Mouse (Mus musculus) adrenal gland, adult 2 months (tissue): ENCODE measurements around the gene P2rx3. TPM values are rescaled to one million over a fixed set of nuclear protein-coding genes. Genes with fewer than 3 reads are reported as not detected.

Source experiments
- DNase-seq: peaks from one replicate; pipeline ENCODE4 v3.0.0; 2021
- polyA plus RNA-seq: library from polyadenylated mRNA; depleted of rRNA; stranded (reverse); fragments of >200 nt; gene quantifications from 2 replicates; pipeline ENCODE4 v1.2.3, GENCODE M21; 2012; rRNA removed
- total RNA-seq, 2 experiments: library from RNA; stranded (reverse); gene quantifications; 2 replicates each; pipeline ENCODE4 v1.2.3; 2021

The P2rx3 gene
- total and polyA plus RNA-seq, 3 experiments = 0.54 to 1.4 (median 1.1) TPM

- DNase-seq = no peak
These were observed 57.1 kb downstream of the P2rx3 start, which contains the start of gene Prg2 for GRCm38 (mm10) chr2:84980188-84980587. TSS of gene Prg2 (plus strand) at chr2:84980461.

GRCm38 (mm10) chr2:84975580-84975979 is 61.7 kb downstream of the P2rx3 start:
- no peak for DNase-seq

GRCm38 (mm10) chr2:84967318-84967991 is 69.8 kb downstream of the P2rx3 start:
- no peak for DNase-seq

GRCm38 (mm10) chr2:84964111-84964801 is 73.0 kb downstream of the P2rx3 start:
- no peak for DNase-seq

GRCm38 (mm10) chr2:84962906-84963507 is 74.3 kb downstream of the P2rx3 start:
- DNase-seq = no peak

GRCm38 (mm10) chr2:84961901-84962300 is 75.4 kb downstream of the P2rx3 start:
- no peak for DNase-seq

- peak; percentile 87 for DNase-seq
These were observed 76.0 kb downstream of the P2rx3 start for GRCm38 (mm10) chr2:84961300-84961699.

- DNase-seq = no peak
These were observed 78.5 kb downstream of the P2rx3 start for GRCm38 (mm10) chr2:84958588-84959264.

GRCm38 (mm10) chr2:84956274-84956673 is 81.0 kb downstream of the P2rx3 start:
- peak; percentile 70 for DNase-seq

GRCm38 (mm10) chr2:84955435-84955834 is 81.8 kb downstream of the P2rx3 start:
- no peak for DNase-seq

GRCm38 (mm10) chr2:84952693-84953092 is 84.6 kb downstream of the P2rx3 start:
- DNase-seq = no peak

GRCm38 (mm10) chr2:84952251-84952650 is 85.0 kb downstream of the P2rx3 start:
- DNase-seq = no peak

- DNase-seq = no peak
These were observed 86.2 kb downstream of the P2rx3 start for GRCm38 (mm10) chr2:84951027-84951426.

- no peak for DNase-seq
These were observed 88.5 kb downstream of the P2rx3 start for GRCm38 (mm10) chr2:84948721-84949120.

Other genes starting within 250 kb of the P2rx3 start
- gene Ube2l6, start 238.6 kb downstream of the P2rx3 start, total RNA-seq = 10 to 100 TPM; 15.7 to 18.8 TPM
- 13.8 and 15.1 TPM in 2 replicates for gene Ube2l6, start 238.6 kb downstream of the P2rx3 start, polyA plus RNA-seq
- gene Smtnl1, start 214.8 kb downstream of the P2rx3 start, total RNA-seq = not detected
- not detected in 2 replicates for gene Smtnl1, start 214.8 kb downstream of the P2rx3 start, polyA plus RNA-seq
- 10 to 100 TPM; 38.5 to 59.6 TPM for gene Timm10, start 210.5 kb downstream of the P2rx3 start, total RNA-seq
- 17.0 and 19.2 TPM in 2 replicates for gene Timm10, start 210.5 kb downstream of the P2rx3 start, polyA plus RNA-seq
- gene Slc43a1, start 198.6 kb downstream of the P2rx3 start, total RNA-seq = 10 to 100 TPM in 1 of 2 experiments, 1 to 10 TPM in 1; 4.4 to 12.7 TPM
- gene Slc43a1, start 198.6 kb downstream of the P2rx3 start, polyA plus RNA-seq = 10.1 and 14.3 TPM in 2 replicates
- gene Rtn4rl2, start 150.8 kb downstream of the P2rx3 start, total RNA-seq = 1 to 10 TPM; 1.1 to 1.5 TPM
- 11.5 and 17.5 TPM in 2 replicates for gene Rtn4rl2, start 150.8 kb downstream of the P2rx3 start, polyA plus RNA-seq
- gene Slc43a3, start 100.9 kb downstream of the P2rx3 start, total RNA-seq = 10 to 100 TPM; 62.5 to 80.9 TPM
- gene Slc43a3, start 100.9 kb downstream of the P2rx3 start, polyA plus RNA-seq = 57.5 and 59.7 TPM in 2 replicates
- not detected for gene Prg2, start 57.0 kb downstream of the P2rx3 start, total RNA-seq
- gene Prg2, start 57.0 kb downstream of the P2rx3 start, polyA plus RNA-seq = not detected in 2 replicates
- not detected for gene Prg3, start 49.2 kb downstream of the P2rx3 start, total RNA-seq
- not detected in 2 replicates for gene Prg3, start 49.2 kb downstream of the P2rx3 start, polyA plus RNA-seq
- gene Ssrp1, start 228 bp downstream of the P2rx3 start, total RNA-seq = 100 to 1,000 TPM; 105 to 125 TPM
- gene Ssrp1, start 228 bp downstream of the P2rx3 start, polyA plus RNA-seq = 78.7 and 92.2 TPM in 2 replicates
- gene Tnks1bp1, start 10.6 kb upstream of the P2rx3 start, total RNA-seq = 100 to 1,000 TPM in 1 of 2 experiments, 10 to 100 TPM in 1; 87.8 to 114 TPM
- 66.5 and 78.9 TPM in 2 replicates for gene Tnks1bp1, start 10.6 kb upstream of the P2rx3 start, polyA plus RNA-seq
- gene Aplnr, start 98.8 kb upstream of the P2rx3 start, total RNA-seq = 10 to 100 TPM in 1 of 2 experiments, 1 to 10 TPM in 1; 7.7 to 14.3 TPM
- gene Aplnr, start 98.8 kb upstream of the P2rx3 start, polyA plus RNA-seq = 9.4 and 12.1 TPM in 2 replicates
- 10 to 100 TPM; 17.0 to 18.2 TPM for gene Lrrc55, start 159.7 kb upstream of the P2rx3 start, total RNA-seq
- gene Lrrc55, start 159.7 kb upstream of the P2rx3 start, polyA plus RNA-seq = 13.2 and 14.3 TPM in 2 replicates